Mouse (Mus musculus) hindbrain, postnatal 0 days (tissue): ENCODE results near the gene Swi5. TPM values are rescaled to one million over a fixed set of nuclear protein-coding genes. Genes with fewer than 3 reads are reported as not detected.

Experiments used
- ATAC-seq: fragments of 200-750 bp; cut with Nextera tagmentation; 2 replicates; pipeline ENCODE4 v1.8.0; 2017; ENCODE audit warnings: mild to moderate bottlenecking, moderate TSS enrichment, moderate library complexity
- DNase-seq: peaks from one replicate; pipeline ENCODE4 v3.0.0-alpha.2; 2015; ENCODE audit warnings: low spot score
- H3K27ac ChIP-seq: fragments of 300-500 bp; sonication (generic); 2 replicates; pipeline ENCODE4 v1.5.1; 2014; ENCODE audit warnings: mild to moderate bottlenecking
- H3K27me3 ChIP-seq: fragments of 300-500 bp; sonication (generic); 2 replicates; pipeline ENCODE4 v1.6.1; 2014; ENCODE audit warnings: low read length, mixed read lengths; ENCODE audit not compliant: insufficient read depth
- H3K36me3 ChIP-seq: fragments of 300-500 bp; sonication (generic); 2 replicates; pipeline ENCODE4 v1.6.1; 2014; ENCODE audit warnings: low read length, mixed read lengths; ENCODE audit not compliant: insufficient read depth
- H3K4me1 ChIP-seq: fragments of 300-500 bp; sonication (generic); 2 replicates; pipeline ENCODE4 v1.6.1; 2014; ENCODE audit warnings: antibody characterized with exemption, low read length, mixed read lengths; ENCODE audit not compliant: insufficient read depth
- H3K4me2 ChIP-seq: fragments of 300-500 bp; sonication (generic); 2 replicates; pipeline ENCODE4 v1.6.1; 2014; ENCODE audit warnings: low read depth, mild to moderate bottlenecking, low read length, moderate library complexity, mixed read lengths
- H3K4me3 ChIP-seq: fragments of 300-500 bp; sonication (generic); 2 replicates; pipeline ENCODE4 v1.5.1; 2014; ENCODE audit warnings: low read length
- H3K9ac ChIP-seq: fragments of 300-500 bp; sonication (generic); replicated peaks from 2 replicates; pipeline ENCODE4 v1.6.1; 2014; ENCODE audit warnings: mild to moderate bottlenecking, low read length, moderate library complexity, mixed read lengths
- H3K9me3 ChIP-seq: fragments of 300-500 bp; sonication (generic); 2 replicates; pipeline ENCODE4 v1.6.1; 2016; ENCODE audit warnings: low read length, mixed read lengths
- CTCF ChIP-seq: IDR thresholded peaks from 2 replicates; pipeline ENCODE4 v1.5.1; 2016; ENCODE audit warnings: antibody characterized with exemption, control low read depth, low read depth
- WGBS: fragments of 180-500 bp; shearing (Covaris S2); extraction: QIAGEN DNeasy Blood & Tissue Kit; methylation state at CpG from one replicate; pipeline ENCODE4 v1.1.7; 2014; 5-methylcytosine and 5-hydroxymethylcytosine counted together
- polyA plus RNA-seq: library from polyadenylated mRNA; unstranded; fragments of >200 nt; fragmentation: Nextera tagmentation; extraction: Ambion mirVana; gene quantifications from 2 replicates; pipeline ENCODE4 v1.2.1, GENCODE M21; 2015
- total RNA-seq: library from RNA; depleted of rRNA; stranded (reverse); fragments of >200 nt; gene quantifications from 2 replicates; pipeline ENCODE4 v1.2.3, GENCODE M21; 2014

Swi5 gene
- total and polyA plus RNA-seq, 2 experiments from 2014 or later = 319 to 487 TPM

DNA sequence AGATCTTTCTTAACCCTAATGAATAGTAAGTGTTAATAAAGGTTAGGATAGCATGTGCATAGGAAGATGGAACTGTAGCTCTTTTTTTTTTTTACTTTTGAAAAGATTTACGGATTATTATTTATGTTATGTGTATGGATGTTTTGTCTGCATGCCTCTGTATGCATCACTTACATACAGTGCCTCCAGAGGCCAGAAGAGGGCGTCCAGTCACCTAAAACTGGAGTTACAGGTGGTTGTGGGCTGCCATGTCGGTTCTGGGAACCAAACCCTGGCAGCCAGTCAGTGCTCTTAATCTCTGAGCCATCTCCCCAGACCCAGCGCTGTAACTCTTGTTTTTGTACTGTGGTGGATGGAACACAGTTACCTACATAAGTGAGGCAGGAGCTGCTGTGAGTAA is 36.4 kb upstream of the Swi5 start:
- 47% methylated on average over 4 of the region's 4 CpGs for WGBS
- Histone ChIP-seq H3K27ac (no peak overlapping the region), H3K9me3 (no peaks in the 10 kb centered on the region), H3K4me1 (no peaks in the 10 kb centered on the region; the same call in 1 of the 2 replicates), H3K4me3 (no peak overlapping the region), H3K9ac (no peak overlapping the region), H3K27me3 (no peaks in the 10 kb centered on the region), H3K36me3 (no peaks in the 10 kb centered on the region), H3K4me2 (no peak overlapping the region)
- DNase-seq (no peak), ATAC-seq (no peak)
- TF ChIP-seq CTCF = peak; percentile 39; the same call in 1 of the 2 replicates

DNA sequence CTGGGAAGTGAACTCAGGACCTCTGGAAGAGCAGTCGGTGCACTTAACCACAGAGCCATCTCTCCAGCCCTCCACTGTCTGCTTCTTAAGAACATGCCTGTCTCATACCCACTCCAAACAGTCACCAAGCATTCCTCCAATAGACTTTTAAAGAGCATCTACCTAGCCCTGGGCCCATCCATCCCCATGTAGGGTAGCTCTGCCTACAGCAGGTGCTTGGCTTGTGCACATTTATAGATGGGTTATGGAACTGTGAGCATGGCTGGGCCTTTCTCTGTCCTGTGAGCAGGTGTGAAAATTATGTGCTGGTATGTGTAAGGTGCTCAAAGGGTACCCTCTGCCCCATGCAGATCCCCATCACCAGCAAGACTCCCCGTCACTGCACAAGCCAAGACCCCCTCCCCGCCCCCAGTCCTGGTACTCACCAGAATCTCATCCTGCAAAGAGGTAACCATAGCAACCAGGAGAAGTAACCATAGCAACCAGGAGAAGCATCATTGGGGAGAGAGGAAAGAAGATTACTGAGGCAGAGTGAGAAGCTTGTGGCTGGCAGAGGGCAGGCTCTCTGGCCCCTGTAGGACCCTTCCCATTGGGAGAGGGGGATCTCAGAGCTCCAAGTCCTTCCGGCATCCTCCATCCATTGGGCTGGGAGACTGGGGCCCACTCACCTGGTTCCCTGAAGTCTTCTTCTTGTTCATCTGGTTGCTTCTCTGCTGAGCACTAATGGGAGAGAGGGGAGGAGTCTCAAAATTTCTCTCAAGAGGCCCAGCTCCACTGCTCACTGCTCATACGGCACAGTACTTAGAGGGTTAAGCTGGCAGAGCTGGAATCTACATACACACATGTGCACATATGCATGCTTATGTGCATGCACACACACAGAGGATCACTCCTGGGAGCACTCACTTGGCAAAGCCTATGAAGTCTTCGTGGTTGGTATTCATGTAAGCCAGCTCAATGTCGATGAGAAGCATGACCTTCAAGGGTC is 35.2 kb upstream of the Swi5 start:
- WGBS = 54% methylated on average over 7 of the region's 7 CpGs
- ATAC-seq (peak; percentile 67), DNase-seq (peak; percentile 77)
- 0 out of 2 replicates have a peak overlapping the region, but pooled peaks have one; percentile 3 for H3K4me2 ChIP-seq
- no peaks in the 10 kb centered on the region; the same call in 1 of the 2 replicates for H3K4me1 ChIP-seq
- no peaks in the 10 kb centered on the region for H3K27me3 ChIP-seq
- no peak overlapping the region for H3K9ac ChIP-seq
- H3K27ac ChIP-seq = peak overlapping the region; percentile 67
- H3K9me3 ChIP-seq = no peaks in the 10 kb centered on the region
- no peak overlapping the region for H3K4me3 ChIP-seq
- no peak for TF ChIP-seq CTCF
- no peaks in the 10 kb centered on the region for H3K36me3 ChIP-seq

DNA sequence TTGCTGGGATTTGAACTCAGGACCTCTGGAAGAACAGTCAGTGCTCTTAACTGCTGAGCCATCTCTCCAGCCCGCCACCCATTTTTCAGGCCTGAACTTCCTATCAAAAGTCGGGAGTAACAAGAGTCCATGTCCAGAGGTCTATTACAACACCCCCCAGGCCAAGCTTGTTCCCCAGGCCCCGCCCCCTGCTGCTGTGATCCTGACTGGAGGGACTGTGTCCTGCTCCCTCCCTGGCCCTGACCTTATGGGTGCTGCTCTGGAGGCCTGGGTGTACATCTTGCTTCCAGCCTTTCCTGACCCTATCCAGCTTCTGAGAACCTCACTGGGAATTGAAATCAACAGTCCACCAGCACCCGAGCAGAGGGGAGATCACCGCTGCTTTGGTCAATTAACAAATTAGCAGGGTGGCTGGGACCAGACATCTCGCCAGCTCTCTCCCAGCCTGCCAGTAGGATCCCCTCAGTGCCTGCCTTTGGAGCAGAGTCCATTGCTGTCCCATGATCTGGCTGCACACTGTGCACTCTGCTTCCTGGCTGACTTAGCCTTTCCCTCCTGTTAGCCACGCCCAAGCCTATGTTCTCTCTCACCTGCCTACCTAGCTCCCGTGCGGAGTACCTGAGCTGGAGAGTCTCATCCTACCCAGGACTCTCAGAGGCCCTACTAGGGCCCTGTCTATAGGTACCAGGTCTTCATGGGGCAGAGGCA is 33.9 kb upstream of the Swi5 start:
- WGBS = 68% methylated on average over 9 of the region's 9 CpGs
- no peak for TF ChIP-seq CTCF

DNA sequence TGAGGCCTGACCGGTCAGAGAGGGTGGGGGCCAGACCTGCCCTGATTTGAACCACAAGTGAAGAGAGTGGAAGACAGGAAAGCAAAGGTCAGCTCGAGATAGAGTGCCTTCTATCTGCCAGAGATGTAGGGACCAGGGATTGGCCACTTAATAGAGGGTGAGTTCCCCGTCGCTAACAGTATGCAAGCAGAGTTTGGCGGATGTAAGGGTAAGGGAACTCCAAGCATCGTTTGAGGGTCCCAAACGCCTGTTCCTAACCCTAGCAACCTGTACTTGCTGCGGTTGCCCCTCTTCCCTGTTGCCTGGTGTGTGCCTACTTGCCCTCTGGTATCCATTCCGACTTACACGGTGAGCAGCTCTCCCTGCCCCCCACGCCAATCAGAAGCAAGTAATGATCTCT is 32.8 kb upstream of the Swi5 start:
- TF ChIP-seq CTCF = no peak
- WGBS = 65% methylated on average over 11 of the region's 11 CpGs
- H3K4me3 ChIP-seq = no peak overlapping the region
- H3K27ac ChIP-seq = no peak overlapping the region
- no peaks in the 10 kb centered on the region for H3K36me3 ChIP-seq
- H3K27me3 ChIP-seq = no peaks in the 10 kb centered on the region
- H3K4me2 ChIP-seq = no peak overlapping the region
- no peak overlapping the region for H3K9ac ChIP-seq
- ATAC-seq (no peak), DNase-seq (no peak)
- no peaks in the 10 kb centered on the region for H3K9me3 ChIP-seq
- no peaks in the 10 kb centered on the region; the same call in 1 of the 2 replicates for H3K4me1 ChIP-seq

More for the DNA sequence above, 33.9 kb upstream of the Swi5 start:
- Histone ChIP-seq H3K27ac (peak overlapping the region; percentile 67; the same call in 1 of the 2 replicates), H3K4me2 (no peak overlapping the region), H3K27me3 (no peaks in the 10 kb centered on the region), H3K4me1 (no peaks in the 10 kb centered on the region; the same call in 1 of the 2 replicates), H3K36me3 (no peaks in the 10 kb centered on the region), H3K4me3 (no peak overlapping the region), H3K9ac (no peak overlapping the region), H3K9me3 (no peaks in the 10 kb centered on the region)
- ATAC-seq (no peak), DNase-seq (no peak)

DNA sequence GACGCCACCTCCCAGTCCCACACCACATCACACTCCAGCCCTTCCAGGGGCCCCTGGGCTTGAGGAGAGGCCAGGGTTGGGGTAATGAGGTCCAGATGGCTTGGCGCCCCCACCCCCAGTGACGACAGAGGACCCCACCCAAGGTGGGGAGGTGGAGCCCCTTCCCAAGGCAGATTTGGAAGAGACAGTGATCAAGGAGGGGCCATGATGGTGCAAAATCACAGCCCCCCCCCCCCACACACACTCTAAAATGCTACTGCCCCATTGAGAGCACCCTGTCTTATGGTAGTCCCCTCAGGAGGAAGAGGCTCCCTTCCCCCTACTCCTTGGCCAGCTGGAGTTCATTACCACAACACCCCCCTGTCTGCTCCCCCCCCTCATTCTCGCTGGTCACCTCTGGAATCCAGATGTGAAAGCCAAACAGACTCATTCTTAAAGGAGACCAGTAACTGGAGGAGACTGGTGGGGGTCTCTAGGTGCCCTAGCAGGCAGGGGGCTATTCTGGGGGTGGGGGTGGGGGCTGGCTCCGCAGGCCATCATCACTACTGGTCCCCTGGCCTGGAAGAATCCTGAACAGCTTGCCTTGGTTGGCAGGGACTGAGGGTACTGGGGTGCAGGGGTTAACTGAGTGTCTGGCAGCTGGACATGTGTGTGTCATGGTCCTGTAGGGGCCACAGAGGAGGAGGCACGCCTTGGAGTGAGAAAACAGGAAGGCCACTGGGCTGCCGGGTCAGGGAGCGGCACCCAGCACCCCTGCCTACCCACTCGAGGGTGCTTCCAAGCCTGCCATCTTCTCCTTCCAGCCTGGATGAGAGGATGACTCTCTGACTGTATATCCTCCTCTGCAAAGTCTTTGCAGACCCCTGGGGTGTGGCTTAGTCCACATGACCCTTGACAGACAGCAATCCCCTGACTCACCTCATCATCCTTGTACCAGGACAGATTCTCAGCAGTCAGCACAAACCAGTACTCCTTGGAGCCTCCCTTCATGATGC is 32.0 kb upstream of the Swi5 start:
- Histone ChIP-seq H3K4me2 (no peak overlapping the region), H3K9ac (no peak overlapping the region), H3K36me3 (no peaks in the 10 kb centered on the region), H3K9me3 (no peaks in the 10 kb centered on the region), H3K4me3 (no peak overlapping the region), H3K4me1 (no peaks in the 10 kb centered on the region; the same call in 1 of the 2 replicates), H3K27ac (no peak overlapping the region), H3K27me3 (no peaks in the 10 kb centered on the region)
- no peak for TF ChIP-seq CTCF
- whole genome bisulfite sequencing = 55% methylated on average over 9 of the region's 9 CpGs
- ATAC-seq (no peak), DNase-seq (no peak)
